Comparison of ENCODE assay signal across 8 mouse cellular contexts in genomic region chr1:136670421-136670820, GRCm38 (mm10). TPM values are rescaled to one million over a fixed set of nuclear protein-coding genes. Genes with fewer than 3 reads are reported as not detected.
DNase-seq lines count a peak whose midpoint lies in the region; ATAC-seq and TF ChIP-seq lines count a peak whose summit lies in the region.

No protein-coding gene starts in this region.

- H3K27me3 ChIP-seq in kidney, embryonic 14.5 days (ENCODE audit: control insufficient read depth, insufficient read depth, low read length), result no peaks in the 10 kb centered on the region
- no peaks in the 10 kb centered on the region for H3K27me3 ChIP-seq in forebrain, postnatal 0 days (ENCODE audit: insufficient read depth, low read length)
- no peaks in the 10 kb centered on the region for H3K27me3 ChIP-seq in liver, embryonic 13.5 days

- no peak for TF ChIP-seq POLR2A in brain, embryonic 14.5 days (IDR thresholded peaks at IDR 0.05; ENCODE audit: borderline replicate concordance, extremely low read depth, insufficient read depth, insufficient read length, poor library complexity, severe bottlenecking)

- no peaks in the 10 kb centered on the region for H3K9me3 ChIP-seq in kidney, embryonic 14.5 days (ENCODE audit: control insufficient read depth, low read length)
- no peaks in the 10 kb centered on the region for H3K9me3 ChIP-seq in forebrain, postnatal 0 days (ENCODE audit: low read length)
- H3K9me3 ChIP-seq in liver, embryonic 13.5 days (replicated peaks), result no peaks in the 10 kb centered on the region

- no peak overlapping the region for H3K4me3 ChIP-seq in kidney, embryonic 14.5 days (ENCODE audit: low read length)
- no peak overlapping the region for H3K4me3 ChIP-seq in forebrain, postnatal 0 days (ENCODE audit: low read depth, low read length)
- H3K4me3 ChIP-seq in liver, embryonic 13.5 days (replicated peaks), result no peak overlapping the region

- no peaks in the 10 kb centered on the region for H3K36me3 ChIP-seq in kidney, embryonic 14.5 days (ENCODE audit: control insufficient read depth, insufficient read depth, low read length)
- H3K36me3 ChIP-seq in forebrain, postnatal 0 days (ENCODE audit: insufficient read depth), result no peaks in the 10 kb centered on the region
- H3K36me3 ChIP-seq in liver, embryonic 13.5 days, result no peaks in the 10 kb centered on the region

- ATAC-seq in kidney, embryonic 14.5 days (ENCODE audit: low FRiP score, low TSS enrichment), result 0 out of 2 replicates have a peak, but pooled peaks have one; percentile 48
- ATAC-seq in forebrain, postnatal 0 days, result peak; percentile 59
- ATAC-seq in liver, embryonic 13.5 days (ENCODE audit: low read depth), result no peak

- H3K27ac ChIP-seq in kidney, embryonic 14.5 days (ENCODE audit: low read depth, low read length), result no peak overlapping the region
- no peak overlapping the region for H3K27ac ChIP-seq in forebrain, postnatal 0 days (ENCODE audit: low read depth, low read length)
- peak overlapping the region; percentile 61 for H3K27ac ChIP-seq in liver, embryonic 13.5 days

- DNase-seq in kidney, adult 11 months, result no peak
- DNase-seq in brain, embryonic 14.5 days (ENCODE audit: low read depth), result peak; percentile 43
- no peak for DNase-seq in forebrain, postnatal 0 days
- DNase-seq in liver, embryonic 13.5 days, result no peak
- DNase-seq in gastrocnemius, adult 8-10 months (ENCODE audit: low spot score in 2 of 2), result no peak
- no peak for DNase-seq in left cerebral cortex, adult 18-20 months (ENCODE audit: low spot score in 2 of 2)
- no peak for DNase-seq in urinary bladder, adult 2 months (ENCODE audit: low spot score)

- TF ChIP-seq CTCF in brain, embryonic 14.5 days (IDR thresholded peaks at IDR 0.05; ENCODE audit: borderline replicate concordance, extremely low read depth, insufficient read depth, insufficient read length), result no peak
- no peak for TF ChIP-seq CTCF in forebrain, postnatal 0 days (IDR thresholded peaks at IDR 0.05; ENCODE audit: low read depth)

- H3K4me2 ChIP-seq in kidney, embryonic 14.5 days (replicated peaks; ENCODE audit: low read depth, low read length), result no peak overlapping the region
- peak overlapping the region; percentile 15; the same call in 1 of the 2 replicates for H3K4me2 ChIP-seq in forebrain, postnatal 0 days (ENCODE audit: low read depth)
- H3K4me2 ChIP-seq in liver, embryonic 13.5 days, result no peak overlapping the region

- WGBS in kidney, embryonic 14.5 days, result 25% methylated on average over 16 of the region's 16 CpGs
- 41% methylated on average over 16 of the region's 16 CpGs for WGBS in forebrain, postnatal 0 days
- 58% methylated on average over 16 of the region's 16 CpGs for WGBS in liver, embryonic 13.5 days (ENCODE audit: insufficient replicate concordance)

- H3K9ac ChIP-seq in kidney, embryonic 14.5 days (ENCODE audit: low read depth, low read length), result 0 out of 2 replicates have a peak overlapping the region, but pooled peaks have one; percentile 1
- H3K9ac ChIP-seq in forebrain, postnatal 0 days, result no peak overlapping the region
- H3K9ac ChIP-seq in liver, embryonic 13.5 days, result no peak overlapping the region

- H3K4me1 ChIP-seq in kidney, embryonic 14.5 days (ENCODE audit: control insufficient read depth, insufficient read depth, low read length), result peaks cover 10% of the 10 kb centered on the region; the same call in 1 of the 2 replicates
- H3K4me1 ChIP-seq in forebrain, postnatal 0 days (ENCODE audit: insufficient read depth), result no peaks in the 10 kb centered on the region
- peaks cover 34% of the 10 kb centered on the region for H3K4me1 ChIP-seq in liver, embryonic 13.5 days (replicated peaks)

RNA-seq across cellular contexts. Expression of gene Zfp281, which starts 45.7 kb away (rescaled TPM):
- 20.0 and 26.1 TPM in 2 replicates for polyA plus RNA-seq in kidney, embryonic 14.5 days (2014; fragmentation: Nextera tagmentation; extraction: Ambion mirVana)
- 10.3 and 14.5 TPM in 2 replicates for polyA plus RNA-seq in brain, embryonic 14.5 days (2012; rRNA removed)
- 37.2 and 43.6 TPM in 2 replicates for total RNA-seq in forebrain, postnatal 0 days (2014; rRNA removed)
- polyA plus RNA-seq in forebrain, postnatal 0 days (2015; fragmentation: Nextera tagmentation; extraction: Ambion mirVana), result 23.5 and 23.7 TPM in 2 replicates
- polyA plus RNA-seq in liver, embryonic 13.5 days (2015; fragmentation: Nextera tagmentation; extraction: Ambion mirVana), result 6.7 and 8.4 TPM in 2 replicates
- total RNA-seq in gastrocnemius, adult 8-10 months (2022), result 10 to 100 TPM in 1 of 4 experiments, 1 to 10 TPM in 3; 7.5 to 12.3 (median 9.4) TPM
- 10 to 100 TPM; 34.5 to 34.9 TPM for total RNA-seq in left cerebral cortex, adult 18-20 months (2021)
- 8.5 and 11.4 TPM in 2 replicates for polyA plus RNA-seq in urinary bladder, adult 2 months (2012; rRNA removed)
